Mouse (Mus musculus) heart, adult 9 months (tissue): ENCODE results near the gene Vcl.

Experiments used
- DNase-seq, 2 experiments: peaks; one replicate each; pipeline ENCODE4 v3.0.0; 2022; ENCODE audit warnings: low spot score in 2 of 2

Gene Vcl

GRCm38 (mm10) chr14:21064321-21064720 lies 135.1 kb downstream of the Vcl start:
- DNase-seq, result no peak

GRCm38 (mm10) chr14:21065490-21066162 lies 136.4 kb downstream of the Vcl start:
- no peak for DNase-seq

- DNase-seq, result no peak
These were observed 140.4 kb downstream of the Vcl start for GRCm38 (mm10) chr14:21069594-21069993.

- DNase-seq, result no peak
These were observed 144.8 kb downstream of the Vcl start for GRCm38 (mm10) chr14:21073981-21074380.

GRCm38 (mm10) chr14:21074398-21075320 lies 145.5 kb downstream of the Vcl start:
- DNase-seq, result no peak

GRCm38 (mm10) chr14:21075751-21076500 lies 146.7 kb downstream of the Vcl start:
- DNase-seq, result peak; percentile 91 to 92

GRCm38 (mm10) chr14:21076501-21077194 lies 147.4 kb downstream of the Vcl start:
- DNase-seq, result peak in 1 of 2 experiments; percentile 24

GRCm38 (mm10) chr14:21077939-21078338 lies 148.7 kb downstream of the Vcl start:
- DNase-seq, result no peak

- DNase-seq, result no peak
These were observed 149.3 kb downstream of the Vcl start for GRCm38 (mm10) chr14:21078511-21078910.

- DNase-seq, result no peak
These were observed 153.6 kb downstream of the Vcl start for GRCm38 (mm10) chr14:21082823-21083222.
